22 mouse cellular contexts compared by ENCODE assay signal in genomic region chr11:65747433-65747832, GRCm38 (mm10). TPM values are rescaled to one million over a fixed set of nuclear protein-coding genes. Genes with fewer than 3 reads are reported as not detected.
DNase-seq lines count a peak whose midpoint lies in the region; ATAC-seq and TF ChIP-seq lines count a peak whose summit lies in the region.
"Had no signal": no experiment of that assay in that cellular context is flagged by ENCODE, and none has a peak within 500 bp of the region (broad histone marks: within the 10 kb centered on the region; RNA-seq: fewer than 3 reads in every experiment).

No protein-coding gene starts in this region.

- ATAC-seq in megakaryocyte progenitor cell, adult 5-6 weeks (replicated peaks; ENCODE audit: poor library complexity) = peak; percentile 64
- ATAC-seq: CD4-positive, CD25-positive, alpha-beta regulatory T cell, adult 4 months; forebrain, embryonic 14.5 days; forebrain, embryonic 16.5 days had no signal

- no peaks in the 10 kb centered on the region for H3K4me1 ChIP-seq in thymus, adult 2 months (replicated peaks; ENCODE audit: control insufficient read depth, insufficient read depth, low read length)

- H3K4me3 ChIP-seq in layer of hippocampus, adult 2 months = no peak overlapping the region
- H3K4me3 ChIP-seq in thymus, adult 2 months (ENCODE audit: control insufficient read depth, insufficient read depth, low read length) = no peak overlapping the region
- H3K4me3 ChIP-seq: embryonic facial prominence, embryonic 10.5 days; embryonic facial prominence, embryonic 12.5 days; forebrain, embryonic 10.5 days; forebrain, embryonic 12.5 days had no signal

- no peak for TF ChIP-seq POLR2A in thymus, adult 2 months (IDR thresholded peaks at IDR 0.05; ENCODE audit: control insufficient read depth, extremely low read depth, insufficient read depth, low read length, poor library complexity)

- H3K27me3 ChIP-seq in thymus, adult 2 months (ENCODE audit: control insufficient read depth, insufficient read depth, low read length) = no peaks in the 10 kb centered on the region
- H3K27me3 ChIP-seq: CH12.LX; embryonic facial prominence, embryonic 12.5 days; forebrain, embryonic 12.5 days had no signal

- 0 out of 2 replicates have a peak, but pooled peaks cover 3% of the 10 kb centered on the region for H3K36me3 ChIP-seq in thymus, adult 2 months (ENCODE audit: control insufficient read depth, insufficient read depth, low read length)
- H3K36me3 ChIP-seq: embryonic facial prominence, embryonic 12.5 days; forebrain, embryonic 12.5 days had no signal

- TF ChIP-seq CTCF in layer of hippocampus, adult 2 months (conservative IDR thresholded peaks at IDR 0.05) = no peak
- TF ChIP-seq CTCF in thymus, adult 2 months (IDR thresholded peaks at IDR 0.05; ENCODE audit: borderline replicate concordance, control insufficient read depth, extremely low read depth, insufficient read depth, low read length, poor library complexity) = no peak

- H3K27ac ChIP-seq in layer of hippocampus, adult 2 months = peak overlapping the region; percentile 92; the same call in 1 of the 2 replicates
- no peak overlapping the region for H3K27ac ChIP-seq in thymus, adult 2 months (ENCODE audit: control insufficient read depth, insufficient read depth, low read length)
- H3K27ac ChIP-seq: embryonic facial prominence, embryonic 10.5 days; embryonic facial prominence, embryonic 12.5 days; forebrain, embryonic 10.5 days; forebrain, embryonic 12.5 days had no signal

- no peak for DNase-seq in layer of hippocampus, adult 2 months (ENCODE audit: low spot score in 2 of 2)
- DNase-seq in layer of hippocampus, postnatal 36 days = no peak
- no peak for DNase-seq in thymus, adult 2 months
- DNase-seq in adrenal gland, postnatal 4 days (ENCODE audit: low spot score in 2 of 2) = no peak
- DNase-seq: adrenal gland, adult 2 months; adrenal gland, postnatal 10 days; adrenal gland, postnatal 25 days; B cell, adult 2 months; cerebellum, adult 11-12 months; cerebellum, adult 2 months; cerebellum, adult 9-10 months; cerebellum, postnatal 10 days; cerebellum, postnatal 25 days had no signal

RNA-seq across cellular contexts. Expression of gene Map2k4, which starts 40.7 kb away (rescaled TPM):
- 100 to 1,000 TPM; 195 to 202 TPM for total RNA-seq in layer of hippocampus, adult 2 months (2021)
- 100 to 1,000 TPM; 194 to 203 TPM for total RNA-seq in layer of hippocampus, postnatal 36 days (2021)
- 56.8 and 61.7 TPM in 2 replicates for total RNA-seq in megakaryocyte progenitor cell, adult 5-6 weeks (2015)
- 27.2 and 37.2 TPM in 2 replicates for total RNA-seq in megakaryocyte progenitor cell, adult 5-6 weeks (2017)
- 17.8 and 18.5 TPM in 2 replicates for polyA plus RNA-seq in thymus, adult 2 months (2012; rRNA removed)
- 10 to 100 TPM; 55.4 to 59.2 TPM for total RNA-seq in adrenal gland, postnatal 4 days (2021)

RNA-seq across cellular contexts. Expression of gene Zkscan6, which starts 59.5 kb away (rescaled TPM):
- total RNA-seq in layer of hippocampus, adult 2 months (2021) = 10 to 100 TPM; 14.5 to 17.4 TPM
- 10 to 100 TPM; 12.7 to 13.3 TPM for total RNA-seq in layer of hippocampus, postnatal 36 days (2021)
- total RNA-seq in megakaryocyte progenitor cell, adult 5-6 weeks (2015) = 5.8 and 9.9 TPM in 2 replicates
- total RNA-seq in megakaryocyte progenitor cell, adult 5-6 weeks (2017) = 17.5 and 24.8 TPM in 2 replicates
- 7.6 TPM in 2 replicates for polyA plus RNA-seq in thymus, adult 2 months (2012; rRNA removed)
- 10 to 100 TPM; 14.3 to 16.6 TPM for total RNA-seq in adrenal gland, postnatal 4 days (2021)
